Mouse (Mus musculus): ENCODE results near the gene Plxdc1. TPM values are rescaled to one million over a fixed set of nuclear protein-coding genes. Genes with fewer than 3 reads are reported as not detected.
"Not testable (repeated sequence)": the region's sequence is repeated elsewhere in the genome, so short reads cannot be mapped to it uniquely, and the experiment has no call there.

The Plxdc1 gene
- total and polyA plus RNA-seq, 3 experiments, result 11.0 to 22.2 (median 17.5) TPM

- no peak for DNase-seq
These were observed 30.9 kb downstream of the Plxdc1 start for GRCm38 (mm10) chr11:97955146-97955902.

GRCm38 (mm10) chr11:97954469-97955141 is 31.6 kb downstream of the Plxdc1 start:
- no peak for DNase-seq

- no peak for DNase-seq
These were observed 32.3 kb downstream of the Plxdc1 start for GRCm38 (mm10) chr11:97953939-97954275.

- DNase-seq, result no peak
These were observed 32.9 kb downstream of the Plxdc1 start for GRCm38 (mm10) chr11:97953179-97953938.

- DNase-seq, result no peak
These were observed 33.8 kb downstream of the Plxdc1 start for GRCm38 (mm10) chr11:97952367-97953006.

- peak; percentile 48 for DNase-seq
These were observed 36.4 kb downstream of the Plxdc1 start for GRCm38 (mm10) chr11:97949703-97950475.

GRCm38 (mm10) chr11:97947426-97947825 is 38.8 kb downstream of the Plxdc1 start:
- DNase-seq, result no peak

GRCm38 (mm10) chr11:97945738-97946289 is 40.4 kb downstream of the Plxdc1 start:
- not testable (repeated sequence) for DNase-seq

- DNase-seq, result no peak
These were observed 41.2 kb downstream of the Plxdc1 start for GRCm38 (mm10) chr11:97945031-97945430.

- no peak for DNase-seq
These were observed 43.0 kb downstream of the Plxdc1 start for GRCm38 (mm10) chr11:97943256-97943655.

- DNase-seq, result no peak
These were observed 43.7 kb downstream of the Plxdc1 start for GRCm38 (mm10) chr11:97942420-97943111.

- DNase-seq, result no peak
These were observed 48.7 kb downstream of the Plxdc1 start for GRCm38 (mm10) chr11:97937469-97938105.

- peak; percentile 64 for DNase-seq
These were observed 49.5 kb downstream of the Plxdc1 start for GRCm38 (mm10) chr11:97936758-97937157.

- DNase-seq, result peak; percentile 91
These were observed 50.2 kb downstream of the Plxdc1 start for GRCm38 (mm10) chr11:97935913-97936575.

- peak; percentile 69 for DNase-seq
These were observed 52.7 kb downstream of the Plxdc1 start for GRCm38 (mm10) chr11:97933553-97933952.

- no peak for DNase-seq
These were observed 57.3 kb downstream of the Plxdc1 start for GRCm38 (mm10) chr11:97928905-97929304.

GRCm38 (mm10) chr11:97924217-97924616 is 62.0 kb downstream of the Plxdc1 start:
- peak; percentile 47 for DNase-seq

- DNase-seq, result peak; percentile 36
These were observed 62.6 kb downstream of the Plxdc1 start for GRCm38 (mm10) chr11:97923639-97924038.

- no peak for DNase-seq
These were observed 70.2 kb downstream of the Plxdc1 start for GRCm38 (mm10) chr11:97915974-97916503.
